Mouse (Mus musculus) hindbrain, embryonic 15.5 days (tissue): Measurements from ENCODE around the gene Pafah1b3. TPM values are rescaled to one million over a fixed set of nuclear protein-coding genes. Genes with fewer than 3 reads are reported as not detected.

Experiments used
- ATAC-seq: fragments of 200-750 bp; cut with Nextera tagmentation; 2 replicates; pipeline ENCODE4 v1.8.0; 2017; ENCODE audit warnings: low read depth, moderate number of reproducible peaks, moderate TSS enrichment; ENCODE audit not compliant: low FRiP score
- H3K27ac ChIP-seq: fragments of 300-500 bp; sonication (generic); replicated peaks from 2 replicates; pipeline ENCODE4 v1.5.1; 2015; ENCODE audit warnings: mild to moderate bottlenecking, inconsistent platforms
- H3K27me3 ChIP-seq: fragments of 300-500 bp; sonication (generic); 2 replicates; pipeline ENCODE4 v1.6.1; 2015; ENCODE audit warnings: control low read depth, inconsistent platforms
- H3K36me3 ChIP-seq: fragments of 300-500 bp; sonication (generic); 2 replicates; pipeline ENCODE4 v1.6.1; 2015; ENCODE audit warnings: control low read depth, inconsistent platforms
- H3K4me1 ChIP-seq: fragments of 300-500 bp; sonication (generic); replicated peaks from 2 replicates; pipeline ENCODE4 v1.6.1; 2015; ENCODE audit warnings: control low read depth, inconsistent platforms
- H3K4me2 ChIP-seq: fragments of 300-500 bp; sonication (generic); 2 replicates; pipeline ENCODE4 v1.6.1; 2015; ENCODE audit warnings: moderate library complexity, mild to moderate bottlenecking, inconsistent platforms
- H3K4me3 ChIP-seq: fragments of 300-500 bp; sonication (generic); 2 replicates; pipeline ENCODE4 v1.5.1; 2015; ENCODE audit warnings: mild to moderate bottlenecking, inconsistent platforms
- H3K9ac ChIP-seq: fragments of 300-500 bp; sonication (generic); 2 replicates; pipeline ENCODE4 v1.6.1; 2015; ENCODE audit warnings: inconsistent platforms
- H3K9me3 ChIP-seq: fragments of 300-500 bp; sonication (generic); 2 replicates; pipeline ENCODE4 v1.6.1; 2016; ENCODE audit warnings: control low read depth, inconsistent platforms
- WGBS: fragments of 180-500 bp; shearing (Covaris S2); methylation state at CpG from one replicate; pipeline ENCODE4 v1.1.7; 2015; 5-methylcytosine and 5-hydroxymethylcytosine counted together
- polyA plus RNA-seq: library from polyadenylated mRNA; unstranded; fragments of >200 nt; fragmentation: Nextera tagmentation; extraction: Ambion mirVana; gene quantifications from 2 replicates; pipeline ENCODE4 v1.2.1, GENCODE M21; 2015

Pafah1b3 gene
- polyA plus RNA-seq, 1 experiment from 2014 or later = 579 TPM

DNA sequence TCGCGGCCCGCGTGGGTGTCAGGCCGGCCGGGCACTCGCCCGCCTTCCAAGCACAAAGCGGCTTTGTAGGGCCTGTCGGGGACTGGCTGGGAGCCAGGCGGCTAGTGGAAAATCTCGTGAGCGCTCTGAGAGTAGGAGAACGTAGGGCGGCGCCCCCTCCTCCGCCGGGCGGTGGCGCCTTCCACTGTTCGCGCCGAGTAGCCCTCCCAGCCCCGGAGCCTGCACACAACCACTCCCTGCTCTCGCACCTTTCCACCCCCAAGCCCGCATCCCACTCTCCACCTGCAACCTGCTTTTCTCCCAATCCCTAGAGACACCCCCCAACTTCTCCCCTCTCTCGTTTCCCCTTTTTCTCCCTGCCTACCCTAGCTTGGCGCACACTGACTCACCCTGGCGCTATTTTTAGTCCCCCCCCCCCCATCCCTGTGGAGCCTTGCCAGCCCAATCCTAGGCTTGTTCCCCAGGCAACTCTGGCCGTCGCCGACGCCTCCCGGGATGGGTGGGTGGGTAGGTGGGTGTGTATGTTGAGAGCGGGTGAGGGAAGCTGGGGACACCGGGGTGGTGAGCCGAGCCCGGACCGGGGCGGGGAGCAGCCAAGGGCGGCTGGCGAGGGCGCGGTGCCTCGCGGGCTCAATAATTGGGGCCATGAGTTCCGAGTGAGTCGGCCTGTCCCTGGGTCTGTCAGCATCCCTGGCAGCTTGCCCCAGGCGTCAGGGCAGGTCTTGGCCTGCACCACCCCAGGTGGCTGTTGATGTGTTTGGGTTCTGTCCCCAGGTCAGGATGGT, 18.5 kb downstream of the Pafah1b3 start:
- Histone ChIP-seq H3K27ac (peak overlapping the region; percentile 99), H3K27me3 (no peaks in the 10 kb centered on the region), H3K9ac (peak overlapping the region; percentile 81), H3K4me3 (peak overlapping the region; percentile 59), H3K36me3 (no peaks in the 10 kb centered on the region), H3K9me3 (no peaks in the 10 kb centered on the region), H3K4me1 (peaks cover 75% of the 10 kb centered on the region), H3K4me2 (peak overlapping the region; percentile 69)
- ATAC-seq = peak; percentile 61
- WGBS = under 1% methylated on average over 37 of the region's 49 CpGs

DNA sequence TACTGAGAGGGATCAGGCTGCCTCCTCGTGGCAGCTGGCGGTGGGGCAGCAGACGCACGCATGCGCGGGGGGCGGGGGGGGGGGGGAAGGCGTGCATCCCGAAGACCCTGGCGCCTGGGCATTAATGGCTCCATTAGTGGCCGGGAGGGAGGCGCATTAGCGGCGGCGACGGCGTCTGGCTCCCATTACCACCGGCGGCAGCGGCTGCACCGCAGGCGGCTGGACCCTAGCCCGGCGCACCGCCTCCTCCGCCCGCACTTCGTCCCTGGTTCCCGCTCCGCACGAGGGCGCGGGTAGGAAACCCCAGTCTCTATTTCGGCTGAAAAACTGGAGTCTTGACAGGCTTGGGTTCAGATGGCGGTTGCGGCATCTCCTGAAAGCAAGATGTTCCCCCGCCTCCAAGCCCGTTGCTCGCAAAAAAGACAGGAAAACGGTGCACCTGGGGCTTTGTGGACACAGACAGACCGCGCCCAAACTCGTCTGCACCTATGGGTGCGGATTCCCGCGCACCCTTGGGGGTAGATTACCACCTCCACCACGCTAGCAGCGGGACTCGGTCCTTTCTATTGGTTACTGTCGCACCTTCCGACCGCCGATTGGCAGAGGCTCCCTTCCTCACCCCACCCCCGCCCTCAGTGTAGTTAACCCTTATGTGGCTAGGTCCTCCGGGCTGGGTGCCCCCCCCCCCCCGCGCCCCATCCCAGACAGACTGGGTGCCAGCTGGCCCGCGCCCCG, 19.3 kb downstream of the Pafah1b3 start:
- under 1% methylated on average over 54 of the region's 60 CpGs for WGBS

DNA sequence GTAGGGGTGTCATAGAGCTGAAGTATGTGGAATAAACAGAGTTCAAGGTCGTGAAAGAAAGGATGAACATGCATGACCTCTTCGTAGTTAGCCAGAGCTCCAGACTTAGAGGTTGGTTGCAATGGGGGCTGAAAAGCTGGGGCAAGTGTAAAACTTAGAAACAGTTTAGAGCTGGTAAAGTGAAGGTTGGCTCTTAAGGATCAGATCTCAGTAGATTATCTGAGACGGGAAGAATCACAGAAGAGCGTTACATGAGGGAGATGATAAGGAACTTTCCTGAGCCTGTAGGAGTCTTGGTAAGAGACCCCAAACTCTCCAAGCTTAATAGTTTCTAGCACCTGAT, 19.8 kb downstream of the Pafah1b3 start:
- 18% methylated on average over 4 of the region's 4 CpGs for WGBS
- ATAC-seq = no peak
- Histone ChIP-seq H3K9ac (peak overlapping the region; percentile 18), H3K27ac (peak overlapping the region; percentile 99), H3K4me3 (peak overlapping the region; percentile 59), H3K27me3 (no peaks in the 10 kb centered on the region), H3K4me2 (peak overlapping the region; percentile 69), H3K4me1 (peaks cover 73% of the 10 kb centered on the region), H3K9me3 (no peaks in the 10 kb centered on the region), H3K36me3 (peaks cover 6% of the 10 kb centered on the region; the same call in 1 of the 2 replicates)

More for the DNA sequence above, 19.3 kb downstream of the Pafah1b3 start:
- H3K9ac ChIP-seq = peak overlapping the region; percentile 81
- no peaks in the 10 kb centered on the region for H3K9me3 ChIP-seq
- ATAC-seq = peak; percentile 77
- H3K4me2 ChIP-seq = peak overlapping the region; percentile 69
- peak overlapping the region; percentile 59 for H3K4me3 ChIP-seq
- H3K36me3 ChIP-seq = peaks cover under 1% of the 10 kb centered on the region; the same call in 1 of the 2 replicates
- H3K4me1 ChIP-seq = peaks cover 75% of the 10 kb centered on the region
- H3K27me3 ChIP-seq = no peaks in the 10 kb centered on the region
- H3K27ac ChIP-seq = peak overlapping the region; percentile 99

DNA sequence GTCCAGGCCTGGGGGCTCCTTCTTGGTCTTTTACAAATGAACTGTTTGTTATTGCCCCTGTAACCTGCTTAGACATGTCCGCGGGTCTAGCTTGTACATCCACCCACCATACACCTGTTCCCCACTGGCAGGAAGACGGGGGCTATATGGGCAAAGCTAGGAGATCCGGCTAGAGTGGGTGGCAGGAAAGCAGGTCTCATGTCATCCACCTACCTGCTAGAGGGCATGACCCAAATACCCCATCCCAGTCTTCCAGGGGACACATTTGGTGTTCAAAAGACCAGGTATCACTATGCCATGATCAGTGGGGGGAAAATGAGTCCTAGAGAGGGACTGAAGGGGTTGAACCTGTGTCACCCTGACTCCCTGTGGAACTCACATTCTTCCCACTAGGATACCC, 20.4 kb downstream of the Pafah1b3 start:
- peak overlapping the region; percentile 99 for H3K27ac ChIP-seq
- H3K4me1 ChIP-seq = peaks cover 72% of the 10 kb centered on the region

DNA sequence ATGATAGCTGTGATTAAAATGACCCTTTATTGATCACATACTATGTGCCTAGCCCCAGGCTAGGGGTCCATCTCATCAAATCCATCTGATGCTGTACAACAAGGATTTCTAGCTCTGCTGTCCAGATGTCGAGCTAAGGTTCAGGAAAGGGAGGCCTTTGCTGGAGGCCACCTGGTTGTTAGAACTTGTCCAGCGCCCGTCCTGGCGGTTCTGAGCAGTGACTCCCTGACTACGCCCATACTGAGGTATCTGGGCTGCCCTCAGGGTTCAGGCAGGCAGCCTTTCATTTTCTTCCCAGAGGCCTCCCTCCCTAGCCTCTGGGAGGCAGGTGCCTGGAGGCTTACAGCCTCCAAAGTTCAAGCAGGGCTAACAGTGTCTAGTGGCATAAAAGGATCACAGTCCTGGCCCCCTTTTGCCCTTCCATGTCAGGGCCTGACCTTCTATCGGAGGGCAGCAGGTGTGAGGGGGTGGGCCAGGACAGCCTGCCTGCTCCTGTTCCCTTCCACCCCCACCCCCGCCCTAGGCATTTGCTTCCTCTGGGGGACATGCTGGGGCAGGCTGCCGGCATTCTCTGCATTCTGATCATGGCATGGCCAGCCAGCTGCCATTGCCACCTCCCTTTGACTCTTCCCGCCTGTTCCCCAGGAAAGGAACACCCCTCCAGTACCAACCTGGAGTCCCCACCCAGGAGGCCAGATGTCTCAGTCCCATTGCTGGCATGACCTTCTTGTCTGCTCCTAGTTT, 22.1 kb downstream of the Pafah1b3 start:
- WGBS = 60% methylated on average over 9 of the region's 9 CpGs
- H3K27ac ChIP-seq = no peak overlapping the region; the same call in 1 of the 2 replicates
- H3K36me3 ChIP-seq = peaks cover 24% of the 10 kb centered on the region
- no peak overlapping the region for H3K4me3 ChIP-seq
- H3K4me2 ChIP-seq = no peak overlapping the region
- H3K27me3 ChIP-seq = no peaks in the 10 kb centered on the region
- no peak for ATAC-seq
- H3K9ac ChIP-seq = no peak overlapping the region
- H3K9me3 ChIP-seq = no peaks in the 10 kb centered on the region
- H3K4me1 ChIP-seq = peaks cover 62% of the 10 kb centered on the region

More for the DNA sequence above, 20.4 kb downstream of the Pafah1b3 start:
- Histone ChIP-seq H3K4me3 (peak overlapping the region; percentile 59; the same call in 1 of the 2 replicates), H3K9ac (peak overlapping the region; percentile 18), H3K9me3 (no peaks in the 10 kb centered on the region), H3K36me3 (peaks cover 11% of the 10 kb centered on the region), H3K27me3 (no peaks in the 10 kb centered on the region), H3K4me2 (peak overlapping the region; percentile 69)
- ATAC-seq = no peak
- WGBS = 88% methylated on average over 4 of the region's 4 CpGs

DNA sequence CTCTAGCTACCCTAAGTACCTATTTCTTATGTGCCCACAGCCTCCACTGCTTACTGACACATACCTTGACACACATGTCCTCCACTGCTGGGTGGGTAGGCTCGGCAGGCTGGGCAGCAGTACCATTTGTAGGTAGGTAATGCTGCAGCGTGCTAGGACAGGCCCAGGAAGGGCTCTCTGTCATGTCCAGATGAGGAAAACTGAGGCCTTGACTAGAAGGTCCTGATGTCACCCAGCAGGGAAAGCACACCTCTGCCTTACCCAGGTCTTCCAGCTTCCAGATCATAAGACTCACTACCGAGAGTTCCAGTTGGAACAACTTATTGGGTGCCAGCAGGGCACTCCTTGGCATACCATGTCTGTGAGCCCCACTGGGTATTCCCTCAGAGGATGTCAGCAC, 22.8 kb downstream of the Pafah1b3 start:
- Histone ChIP-seq H3K27me3 (no peaks in the 10 kb centered on the region), H3K4me1 (peaks cover 61% of the 10 kb centered on the region), H3K9me3 (no peaks in the 10 kb centered on the region), H3K27ac (no peak overlapping the region), H3K9ac (peak overlapping the region; percentile 15; the same call in 1 of the 2 replicates), H3K36me3 (peaks cover 24% of the 10 kb centered on the region), H3K4me3 (no peak overlapping the region), H3K4me2 (no peak overlapping the region)
- WGBS = 92% methylated on average over 3 of the region's 3 CpGs
- ATAC-seq = no peak

DNA sequence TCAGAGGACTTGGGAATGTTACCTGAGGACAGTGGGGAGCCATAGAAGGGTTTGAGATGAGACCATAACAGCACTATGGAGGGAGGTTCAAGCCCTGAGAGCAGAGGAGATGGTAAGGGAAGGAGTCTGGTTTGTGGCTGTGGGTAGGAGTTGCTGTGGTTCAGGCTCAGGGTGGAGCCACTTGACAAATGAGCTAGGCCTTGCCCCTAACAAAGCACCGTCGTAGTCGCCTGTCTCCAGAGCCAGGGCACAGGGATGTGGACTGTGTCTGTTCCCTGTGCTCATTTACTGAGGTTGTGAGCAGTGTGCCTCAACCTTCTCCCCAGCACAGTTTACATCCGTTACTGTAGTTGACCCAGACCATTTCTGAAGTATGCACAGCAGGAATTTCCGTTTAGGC, 23.2 kb downstream of the Pafah1b3 start:
- H3K4me3 ChIP-seq = no peak overlapping the region
- WGBS = 61% methylated on average over 5 of the region's 5 CpGs
- H3K27me3 ChIP-seq = no peaks in the 10 kb centered on the region
- H3K4me2 ChIP-seq = no peak overlapping the region
- H3K9me3 ChIP-seq = no peaks in the 10 kb centered on the region
- no peak for ATAC-seq
- H3K4me1 ChIP-seq = peaks cover 61% of the 10 kb centered on the region
- no peak overlapping the region for H3K27ac ChIP-seq
- peaks cover 24% of the 10 kb centered on the region for H3K36me3 ChIP-seq
- H3K9ac ChIP-seq = peak overlapping the region; percentile 15; the same call in 1 of the 2 replicates

DNA sequence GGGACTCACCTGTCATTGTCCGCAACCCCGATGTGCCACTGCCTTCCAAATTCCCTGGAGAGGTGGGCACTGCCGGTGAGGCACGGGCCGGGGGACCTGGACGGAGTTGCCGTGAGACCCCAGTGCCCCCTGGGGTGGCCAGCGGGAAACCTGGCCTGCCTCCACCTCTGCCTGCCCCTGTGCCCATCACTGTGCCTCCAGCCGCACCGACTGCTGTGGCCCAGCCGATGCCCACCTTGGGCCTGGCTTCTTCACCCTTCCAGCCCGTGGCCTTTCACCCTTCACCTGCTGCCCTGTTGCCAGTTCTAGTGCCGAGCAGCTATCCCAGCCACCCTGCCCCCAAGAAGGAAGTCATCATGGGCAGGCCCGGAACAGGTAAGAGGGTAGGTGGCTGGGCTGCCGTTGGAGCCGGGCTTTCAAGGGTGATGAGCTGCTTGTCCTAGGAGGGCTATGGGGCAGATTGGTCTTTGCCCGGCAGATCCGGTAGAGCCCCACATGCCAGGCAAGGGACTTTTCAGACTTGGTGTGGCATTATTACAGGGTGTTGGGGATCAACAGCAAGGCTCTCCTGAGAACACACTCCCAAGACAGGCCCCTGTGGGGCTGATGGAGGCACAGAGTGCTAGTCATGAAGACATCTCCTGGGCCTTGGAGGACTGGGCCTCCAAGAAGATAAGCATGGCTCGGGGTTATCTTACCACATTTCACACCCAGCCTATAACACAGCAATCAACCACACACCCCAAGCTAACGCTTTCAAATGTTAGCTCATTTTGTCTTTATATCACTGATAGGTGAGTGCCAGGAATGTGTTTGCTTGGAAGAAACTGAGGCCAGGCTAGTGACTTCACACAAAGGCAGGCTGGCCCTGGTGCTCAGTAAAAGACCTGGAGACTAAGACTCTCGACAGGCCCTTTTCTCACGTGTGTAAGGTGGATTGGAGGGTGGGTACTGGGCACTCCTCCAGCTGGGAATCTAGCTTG, 24.2 kb downstream of the Pafah1b3 start:
- 90% methylated on average over 22 of the region's 22 CpGs for WGBS
- no peak overlapping the region for H3K9ac ChIP-seq
- peaks cover 24% of the 10 kb centered on the region for H3K36me3 ChIP-seq
- no peak overlapping the region for H3K4me3 ChIP-seq
- H3K9me3 ChIP-seq = no peaks in the 10 kb centered on the region
- H3K4me1 ChIP-seq = peaks cover 65% of the 10 kb centered on the region
- H3K4me2 ChIP-seq = no peak overlapping the region
- no peaks in the 10 kb centered on the region for H3K27me3 ChIP-seq
- ATAC-seq = no peak
- no peak overlapping the region for H3K27ac ChIP-seq

DNA sequence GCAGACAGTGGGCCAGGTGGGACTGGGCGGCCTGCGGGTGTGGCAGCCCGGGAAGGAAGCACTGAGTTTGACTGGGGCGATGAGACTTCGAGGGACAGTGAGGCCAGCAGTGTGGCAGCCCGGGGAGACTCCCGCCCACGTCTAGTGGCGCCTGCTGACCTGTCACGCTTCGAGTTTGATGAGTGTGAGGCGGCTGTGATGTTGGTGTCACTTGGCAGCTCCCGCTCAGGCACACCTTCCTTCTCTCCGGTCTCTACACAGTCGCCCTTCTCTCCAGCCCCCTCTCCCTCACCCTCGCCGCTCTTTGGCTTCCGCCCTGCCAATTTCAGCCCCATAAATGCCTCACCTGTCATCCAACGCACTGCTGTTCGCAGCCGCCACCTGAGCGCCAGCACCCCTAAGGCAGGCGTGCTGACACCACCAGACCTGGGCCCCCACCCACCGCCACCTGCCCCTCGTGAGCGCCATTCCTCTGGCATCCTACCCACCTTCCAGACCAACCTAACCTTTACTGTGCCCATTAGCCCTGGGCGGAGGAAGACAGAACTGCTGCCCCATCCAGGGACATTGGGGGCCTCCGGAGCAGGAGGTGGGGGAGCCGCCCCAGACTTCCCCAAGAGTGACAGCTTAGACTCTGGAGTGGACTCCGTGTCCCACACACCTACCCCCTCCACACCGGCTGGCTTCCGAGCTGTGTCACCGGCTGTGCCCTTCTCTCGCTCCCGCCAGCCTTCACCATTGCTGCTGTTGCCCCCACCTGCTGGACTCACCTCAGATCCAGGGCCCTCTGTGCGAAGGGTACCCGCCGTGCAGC, 25.1 kb downstream of the Pafah1b3 start:
- Histone ChIP-seq H3K36me3 (peaks cover 24% of the 10 kb centered on the region), H3K9ac (no peak overlapping the region), H3K27me3 (no peaks in the 10 kb centered on the region), H3K4me1 (peaks cover 61% of the 10 kb centered on the region), H3K9me3 (no peaks in the 10 kb centered on the region), H3K4me2 (no peak overlapping the region), H3K27ac (no peak overlapping the region), H3K4me3 (no peak overlapping the region)
- no peak for ATAC-seq
- WGBS = 91% methylated on average over 38 of the region's 38 CpGs

DNA sequence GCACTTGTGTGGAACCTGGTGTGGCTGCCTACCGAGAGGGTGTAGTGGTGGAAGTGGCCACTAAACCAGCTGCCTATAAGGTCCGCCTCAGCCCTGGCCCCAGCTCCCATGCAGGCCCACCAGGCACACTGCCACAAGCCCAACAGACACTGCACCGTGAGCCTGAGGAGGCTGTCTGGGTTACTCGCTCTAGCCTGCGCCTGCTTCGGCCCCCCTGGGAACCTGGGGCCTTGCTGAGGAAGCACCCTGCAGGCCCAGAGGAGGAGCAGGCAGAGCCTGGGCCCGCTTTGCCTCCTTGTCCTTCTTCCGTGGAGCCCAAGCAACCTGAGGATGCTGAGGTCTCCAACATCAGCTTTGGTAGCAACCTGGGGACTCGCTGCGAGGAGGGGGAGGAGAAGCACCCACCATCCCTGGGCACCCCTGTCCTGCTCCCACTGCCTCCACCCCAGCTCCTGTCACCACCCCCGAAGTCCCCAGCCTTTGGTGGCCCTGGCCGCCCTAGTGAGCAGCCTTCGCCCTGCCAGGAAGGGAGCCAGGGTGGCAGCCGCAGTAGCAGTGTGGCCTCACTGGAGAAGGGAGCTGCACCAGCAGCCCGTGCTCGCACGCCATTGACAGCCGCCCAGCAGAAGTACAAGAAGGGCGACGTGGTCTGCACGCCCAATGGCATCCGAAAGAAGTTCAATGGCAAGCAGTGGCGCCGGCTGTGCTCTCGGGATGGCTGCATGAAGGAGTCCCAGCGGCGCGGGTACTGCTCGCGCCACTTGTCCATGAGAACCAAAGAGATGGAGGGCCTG, 25.9 kb downstream of the Pafah1b3 start:
- Histone ChIP-seq H3K4me2 (no peak overlapping the region), H3K9me3 (no peaks in the 10 kb centered on the region), H3K4me3 (no peak overlapping the region), H3K4me1 (peaks cover 57% of the 10 kb centered on the region), H3K27ac (no peak overlapping the region), H3K27me3 (no peaks in the 10 kb centered on the region), H3K36me3 (peaks cover 24% of the 10 kb centered on the region), H3K9ac (no peak overlapping the region)
- WGBS = 89% methylated on average over 30 of the region's 30 CpGs
- ATAC-seq = no peak
